Mouse (Mus musculus): Measurements from ENCODE around the gene Clic6. TPM values are rescaled to one million over a fixed set of nuclear protein-coding genes. Genes with fewer than 3 reads are reported as not detected.
A peak's percentile ranks its signal among the peaks of the same experiment; 100 is the strongest.

Clic6 gene
- polyA plus RNA-seq, 1 experiment from 2014 or later: 38.5 TPM

- no peak overlapping the region for H3K4me3 ChIP-seq (replicated peaks)
- ATAC-seq (ENCODE audit: insufficient read depth, low FRiP score, low read depth): no peak
- 91% methylated on average over 7 of the region's 7 CpGs for WGBS
- H3K27me3 ChIP-seq (replicated peaks): no peaks in the 10 kb centered on the region
- no peaks in the 10 kb centered on the region for H3K9me3 ChIP-seq
- no peak overlapping the region for H3K9ac ChIP-seq
- no peaks in the 10 kb centered on the region for H3K36me3 ChIP-seq
- H3K4me2 ChIP-seq: no peak overlapping the region
- H3K4me1 ChIP-seq: peaks cover 4% of the 10 kb centered on the region; the same call in 1 of the 2 replicates
- no peak overlapping the region for H3K27ac ChIP-seq
These were observed 31.5 kb upstream of the Clic6 start for GRCm38 (mm10) chr16:92454002-92454401.

DNA sequence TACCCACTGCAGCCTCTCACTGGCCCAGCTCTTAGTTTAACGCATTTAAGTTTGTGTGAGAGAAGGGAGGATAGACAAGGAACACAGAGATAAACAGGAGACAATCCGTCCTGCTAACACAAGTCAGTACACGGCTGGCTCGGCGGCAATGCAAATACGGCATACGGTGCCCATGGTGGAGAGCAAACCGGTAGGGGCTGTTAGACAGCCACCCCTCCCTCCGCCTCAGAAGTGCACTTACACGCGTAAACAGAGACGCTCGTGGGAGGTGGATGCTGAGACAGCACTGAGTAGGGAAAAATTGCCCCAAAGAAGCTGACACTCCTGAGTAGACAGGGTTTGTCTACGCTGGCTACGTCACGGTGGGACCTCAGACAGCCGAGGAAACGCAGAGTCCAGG lies 31.0 kb upstream of the Clic6 start:
- no peak overlapping the region for H3K4me3 ChIP-seq (replicated peaks)
- no peaks in the 10 kb centered on the region for H3K36me3 ChIP-seq
- no peaks in the 10 kb centered on the region for H3K9me3 ChIP-seq
- no peak overlapping the region for H3K27ac ChIP-seq
- 69% methylated on average over 18 of the region's 18 CpGs for whole genome bisulfite sequencing
- ATAC-seq (ENCODE audit: insufficient read depth, low FRiP score, low read depth): no peak
- H3K9ac ChIP-seq: no peak overlapping the region
- H3K27me3 ChIP-seq (replicated peaks): no peaks in the 10 kb centered on the region
- peaks cover 4% of the 10 kb centered on the region; the same call in 1 of the 2 replicates for H3K4me1 ChIP-seq
- H3K4me2 ChIP-seq: no peak overlapping the region

GRCm38 (mm10) chr16:92455488-92455887 lies 30.0 kb upstream of the Clic6 start:
- H3K4me3 ChIP-seq (replicated peaks): no peak overlapping the region
- H3K9me3 ChIP-seq: no peaks in the 10 kb centered on the region
- H3K27ac ChIP-seq: no peak overlapping the region
- no peak overlapping the region for H3K4me2 ChIP-seq
- no peaks in the 10 kb centered on the region for H3K27me3 ChIP-seq (replicated peaks)
- ATAC-seq (ENCODE audit: insufficient read depth, low FRiP score, low read depth): no peak
- no peaks in the 10 kb centered on the region for H3K36me3 ChIP-seq
- no peaks in the 10 kb centered on the region; the same call in 1 of the 2 replicates for H3K4me1 ChIP-seq
- H3K9ac ChIP-seq: no peak overlapping the region
- WGBS: 72% methylated on average over 8 of the region's 8 CpGs

GRCm38 (mm10) chr16:92455969-92456368 lies 29.6 kb upstream of the Clic6 start:
- no peaks in the 10 kb centered on the region; the same call in 1 of the 2 replicates for H3K4me1 ChIP-seq
- no peak overlapping the region for H3K27ac ChIP-seq
- H3K9me3 ChIP-seq: no peaks in the 10 kb centered on the region
- H3K4me2 ChIP-seq: no peak overlapping the region
- 84% methylated on average over 5 of the region's 5 CpGs for WGBS
- no peak for ATAC-seq (ENCODE audit: insufficient read depth, low FRiP score, low read depth)
- no peaks in the 10 kb centered on the region for H3K36me3 ChIP-seq
- H3K27me3 ChIP-seq (replicated peaks): no peaks in the 10 kb centered on the region
- no peak overlapping the region for H3K9ac ChIP-seq
- no peak overlapping the region for H3K4me3 ChIP-seq (replicated peaks)

DNA sequence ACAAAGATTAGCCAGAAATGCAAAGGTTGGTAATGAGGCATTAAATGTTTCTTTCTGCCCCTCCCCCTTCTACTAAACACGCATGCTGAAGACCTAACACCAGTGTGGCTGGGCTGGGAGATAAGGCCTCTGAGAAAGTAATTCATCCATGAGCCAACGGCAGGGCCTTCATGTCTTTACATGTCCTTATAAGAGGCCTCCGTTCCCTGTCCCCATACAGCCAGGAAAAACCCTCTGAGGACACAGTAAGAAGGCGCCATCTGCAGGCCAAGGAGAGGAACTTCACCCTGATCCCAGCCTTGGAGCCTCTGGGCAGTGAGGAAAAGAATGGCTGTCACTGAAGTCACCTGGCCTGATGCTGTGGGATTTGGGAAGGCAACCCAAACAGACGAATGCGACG lies 27.9 kb upstream of the Clic6 start:
- H3K4me1 ChIP-seq: no peaks in the 10 kb centered on the region; the same call in 1 of the 2 replicates
- no peaks in the 10 kb centered on the region for H3K9me3 ChIP-seq
- H3K4me3 ChIP-seq (replicated peaks): no peak overlapping the region
- H3K36me3 ChIP-seq: no peaks in the 10 kb centered on the region
- no peak overlapping the region for H3K27ac ChIP-seq
- 23% methylated on average over 7 of the region's 7 CpGs for WGBS
- H3K9ac ChIP-seq: no peak overlapping the region
- ATAC-seq (ENCODE audit: insufficient read depth, low FRiP score, low read depth): peak; percentile 65; the same call in 1 of the 2 replicates
- no peaks in the 10 kb centered on the region for H3K27me3 ChIP-seq (replicated peaks)
- no peak overlapping the region for H3K4me2 ChIP-seq

DNA sequence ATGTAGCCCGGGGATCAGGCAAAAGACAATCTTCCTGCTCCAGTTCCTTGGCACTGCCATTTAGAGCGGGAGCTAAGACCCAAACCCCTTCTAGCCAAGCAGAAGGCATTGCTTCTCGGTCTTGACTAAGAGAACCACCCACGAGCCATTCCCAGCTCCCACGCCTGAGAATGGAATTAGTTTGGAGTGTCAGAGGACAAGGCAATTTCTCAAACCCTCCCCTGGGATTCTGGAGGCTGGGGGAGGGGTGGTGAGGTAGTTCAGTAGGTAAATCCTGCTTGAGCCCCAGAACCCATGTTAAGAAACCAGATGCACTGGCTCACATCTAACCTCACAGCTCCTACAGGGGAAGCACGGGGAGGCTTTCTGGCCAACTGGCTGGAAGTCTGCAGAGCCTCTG lies 24.1 kb upstream of the Clic6 start:
- no peaks in the 10 kb centered on the region for H3K36me3 ChIP-seq
- no peak overlapping the region for H3K9ac ChIP-seq
- no peaks in the 10 kb centered on the region for H3K9me3 ChIP-seq
- H3K27me3 ChIP-seq (replicated peaks): no peaks in the 10 kb centered on the region
- WGBS: 57% methylated on average over 6 of the region's 6 CpGs
- ATAC-seq (ENCODE audit: insufficient read depth, low FRiP score, low read depth): no peak
- H3K4me1 ChIP-seq: peaks cover 14% of the 10 kb centered on the region
- H3K4me3 ChIP-seq (replicated peaks): no peak overlapping the region
- H3K27ac ChIP-seq: no peak overlapping the region
- H3K4me2 ChIP-seq: no peak overlapping the region

DNA sequence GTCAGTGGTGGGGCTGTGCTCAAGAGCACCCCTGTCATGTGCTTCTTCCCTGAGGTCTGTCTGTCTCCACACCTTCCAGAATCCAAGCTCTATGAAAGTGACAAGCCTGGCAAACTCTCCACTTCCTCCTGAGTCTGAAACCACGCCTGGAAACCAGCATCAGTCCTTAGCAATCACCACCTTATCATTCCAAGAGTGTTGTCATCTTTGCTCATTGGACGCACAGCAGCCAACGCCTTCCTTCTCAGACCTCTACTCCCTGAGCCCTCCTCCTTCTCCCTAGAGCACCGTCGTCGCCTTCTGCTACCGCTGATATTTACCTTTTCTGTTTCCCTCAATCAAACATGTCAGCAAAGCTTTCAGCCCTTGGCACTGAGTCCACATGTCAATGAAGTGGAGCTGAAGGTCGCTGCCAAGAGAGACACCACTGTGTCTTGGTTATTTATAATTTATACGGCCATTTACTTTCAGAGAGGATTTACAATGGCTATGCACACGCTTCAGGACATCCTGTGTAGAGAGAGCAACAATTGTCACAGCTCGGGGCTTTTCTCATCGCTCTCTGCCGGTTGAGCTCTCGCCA lies 21.1 kb upstream of the Clic6 start:
- Histone ChIP-seq H3K27ac (peak overlapping the region; percentile 35; the same call in 1 of the 2 replicates), H3K9ac (0 out of 2 replicates have a peak overlapping the region, but pooled peaks have one; percentile 57), H3K9me3 (no peaks in the 10 kb centered on the region), H3K27me3 (replicated peaks) (no peaks in the 10 kb centered on the region), H3K36me3 (no peaks in the 10 kb centered on the region), H3K4me3 (replicated peaks) (peak overlapping the region; percentile 69), H3K4me1 (peaks cover 14% of the 10 kb centered on the region), H3K4me2 (peak overlapping the region; percentile 83)
- 37% methylated on average over 14 of the region's 14 CpGs for WGBS
- ATAC-seq (ENCODE audit: insufficient read depth, low FRiP score, low read depth): peak; percentile 19; the same call in 1 of the 2 replicates

- 8% methylated on average over 10 of the region's 10 CpGs for WGBS
- peak overlapping the region; percentile 57 for H3K9ac ChIP-seq
- no peaks in the 10 kb centered on the region for H3K36me3 ChIP-seq
- no peak overlapping the region for H3K27ac ChIP-seq
- no peaks in the 10 kb centered on the region for H3K9me3 ChIP-seq
- H3K4me2 ChIP-seq: peak overlapping the region; percentile 83
- ATAC-seq (ENCODE audit: insufficient read depth, low FRiP score, low read depth): no peak
- H3K4me1 ChIP-seq: peaks cover 14% of the 10 kb centered on the region
- peak overlapping the region; percentile 69 for H3K4me3 ChIP-seq (replicated peaks)
- no peaks in the 10 kb centered on the region for H3K27me3 ChIP-seq (replicated peaks)
These were observed 20.3 kb upstream of the Clic6 start for GRCm38 (mm10) chr16:92465226-92465625.

DNA sequence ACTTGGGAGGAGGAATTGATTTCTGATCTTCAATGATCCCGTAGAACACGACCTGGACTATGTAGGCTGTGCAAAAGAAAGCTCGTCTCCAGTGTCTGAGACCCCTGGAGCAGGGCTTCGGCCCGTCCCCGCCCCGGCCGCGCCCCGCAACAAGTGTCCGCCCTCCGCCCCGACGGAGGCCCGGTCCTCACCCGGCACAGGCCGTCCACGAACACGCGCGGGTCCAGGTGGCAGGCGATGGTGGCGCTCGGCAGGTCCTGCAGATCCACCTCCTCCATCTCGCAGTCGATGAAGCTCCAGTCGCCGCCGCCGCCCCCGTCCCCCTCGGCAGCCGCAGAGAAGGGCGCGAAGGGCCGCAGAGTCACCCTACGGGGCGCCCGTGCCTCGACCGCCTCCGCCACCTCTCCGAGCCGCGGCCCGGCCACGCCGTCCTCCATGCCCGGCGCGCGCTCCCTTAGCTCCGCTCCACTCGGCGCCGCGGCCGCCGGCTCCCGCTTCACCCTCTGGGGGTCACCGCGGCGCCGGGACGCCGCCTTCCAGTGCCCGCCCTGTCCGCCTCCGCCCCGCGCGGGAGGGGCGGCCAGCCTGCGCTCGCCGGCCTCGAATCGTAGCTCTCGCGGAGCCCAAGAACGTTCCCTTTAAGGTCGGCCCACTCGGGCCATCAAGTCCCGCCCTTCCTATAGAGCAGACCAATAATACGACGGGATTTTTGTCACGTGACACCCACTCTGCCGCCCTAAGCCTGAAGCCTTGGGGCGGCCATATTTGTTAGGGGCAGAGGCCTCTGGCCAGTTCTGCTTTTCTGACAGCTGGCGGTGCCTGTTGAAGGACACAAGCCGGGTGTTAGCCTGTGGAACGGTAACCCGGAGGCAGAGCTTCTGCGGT lies 19.7 kb upstream of the Clic6 start:
- WGBS: under 1% methylated on average over 94 of the region's 94 CpGs
- no peaks in the 10 kb centered on the region for H3K36me3 ChIP-seq
- H3K9ac ChIP-seq: peak overlapping the region; percentile 57
- H3K27ac ChIP-seq: peak overlapping the region; percentile 19; the same call in 1 of the 2 replicates
- H3K27me3 ChIP-seq (replicated peaks): no peaks in the 10 kb centered on the region
- no peaks in the 10 kb centered on the region for H3K9me3 ChIP-seq
- peak overlapping the region; percentile 83 for H3K4me2 ChIP-seq
- peak; percentile 98 for ATAC-seq (ENCODE audit: insufficient read depth, low FRiP score, low read depth)
- H3K4me1 ChIP-seq: peaks cover 14% of the 10 kb centered on the region
- peak overlapping the region; percentile 69 for H3K4me3 ChIP-seq (replicated peaks)

DNA sequence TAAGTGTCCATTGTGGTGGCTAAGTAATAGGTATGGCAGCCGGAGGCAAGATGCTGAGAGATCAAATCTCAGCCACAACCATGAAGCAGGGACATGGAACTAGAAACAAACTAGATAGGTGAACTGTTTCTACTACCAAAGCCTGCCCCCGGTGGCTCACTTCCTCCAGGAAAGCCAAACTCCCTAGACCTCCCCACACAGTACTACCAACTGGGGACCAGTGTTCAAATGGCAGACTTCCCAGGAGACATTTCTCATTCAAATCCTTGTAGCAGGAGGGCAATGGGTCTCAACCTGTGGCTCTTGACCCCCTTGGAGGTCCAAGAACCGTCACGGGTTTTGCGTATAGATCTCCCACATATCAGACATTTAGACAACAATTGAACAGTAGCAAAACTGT lies 18.5 kb upstream of the Clic6 start:
- no peak overlapping the region for H3K4me3 ChIP-seq (replicated peaks)
- no peak overlapping the region for H3K4me2 ChIP-seq
- peaks cover 14% of the 10 kb centered on the region for H3K4me1 ChIP-seq
- H3K27me3 ChIP-seq (replicated peaks): no peaks in the 10 kb centered on the region
- no peaks in the 10 kb centered on the region for H3K36me3 ChIP-seq
- no peaks in the 10 kb centered on the region for H3K9me3 ChIP-seq
- no peak overlapping the region for H3K9ac ChIP-seq
- ATAC-seq (ENCODE audit: insufficient read depth, low FRiP score, low read depth): no peak
- H3K27ac ChIP-seq: no peak overlapping the region
- 74% methylated on average over 5 of the region's 5 CpGs for WGBS

GRCm38 (mm10) chr16:92468459-92468858 lies 17.1 kb upstream of the Clic6 start:
- no peak overlapping the region for H3K4me2 ChIP-seq
- H3K9me3 ChIP-seq: no peaks in the 10 kb centered on the region
- no peaks in the 10 kb centered on the region for H3K27me3 ChIP-seq (replicated peaks)
- no peak for ATAC-seq (ENCODE audit: insufficient read depth, low FRiP score, low read depth)
- 74% methylated on average over 14 of the region's 14 CpGs for WGBS
- no peaks in the 10 kb centered on the region for H3K36me3 ChIP-seq
- H3K9ac ChIP-seq: no peak overlapping the region
- peaks cover 14% of the 10 kb centered on the region for H3K4me1 ChIP-seq
- no peak overlapping the region for H3K27ac ChIP-seq
- H3K4me3 ChIP-seq (replicated peaks): no peak overlapping the region

GRCm38 (mm10) chr16:92470706-92471105 lies 14.8 kb upstream of the Clic6 start, which contains the start of gene Rcan1:
TSS of gene Rcan1 (minus strand) at chr16:92470867.
- ATAC-seq (ENCODE audit: insufficient read depth, low FRiP score, low read depth): no peak
- H3K36me3 ChIP-seq: no peaks in the 10 kb centered on the region
- no peaks in the 10 kb centered on the region for H3K9me3 ChIP-seq
- H3K9ac ChIP-seq: no peak within 1 kb of the TSS
- no peak within 1 kb of the TSS for H3K4me3 ChIP-seq (replicated peaks)
- no peak within 1 kb of the TSS for H3K27ac ChIP-seq
- H3K4me1 ChIP-seq: no peaks in the 10 kb centered on the region
- WGBS: 76% methylated on average over 6 of the region's 6 CpGs
- H3K4me2 ChIP-seq: no peak within 1 kb of the TSS
- no peaks in the 10 kb centered on the region for H3K27me3 ChIP-seq (replicated peaks)

Data from stomach, embryonic 15.5 days (tissue).